Mouse (Mus musculus): ENCODE results near the gene Olfr913.

Olfr913 gene

GRCm38 (mm10) chr9:38592459-38592858, at the start of gene Olfr913:
Olfr913 (plus strand) TSS chr9:38592759.
- DNase-seq (ENCODE audit: low spot score in 2 of 2) = no peak

GRCm38 (mm10) chr9:38579878-38580277, 12.7 kb upstream of the Olfr913 start, which contains the start of gene Olfr912:
Olfr912 (plus strand) TSS chr9:38580178.
- no peak for DNase-seq (ENCODE audit: low spot score in 2 of 2)

GRCm38 (mm10) chr9:38591056-38591455, 1.5 kb upstream of the Olfr913 start:
- DNase-seq (ENCODE audit: low spot score in 2 of 2) = no peak

- DNase-seq (ENCODE audit: low spot score in 2 of 2) = no peak
Observed at GRCm38 (mm10) chr9:38604802-38605201, 12.2 kb downstream of the Olfr913 start, which contains the start of gene Olfr914. Olfr914 (plus strand) TSS chr9:38605102.

- DNase-seq (ENCODE audit: low spot score in 2 of 2) = no peak
Observed at GRCm38 (mm10) chr9:38632406-38632805, 39.8 kb downstream of the Olfr913 start.
